Mouse (Mus musculus): ENCODE measurements around the gene Emc10.

Emc10 gene

DNA sequence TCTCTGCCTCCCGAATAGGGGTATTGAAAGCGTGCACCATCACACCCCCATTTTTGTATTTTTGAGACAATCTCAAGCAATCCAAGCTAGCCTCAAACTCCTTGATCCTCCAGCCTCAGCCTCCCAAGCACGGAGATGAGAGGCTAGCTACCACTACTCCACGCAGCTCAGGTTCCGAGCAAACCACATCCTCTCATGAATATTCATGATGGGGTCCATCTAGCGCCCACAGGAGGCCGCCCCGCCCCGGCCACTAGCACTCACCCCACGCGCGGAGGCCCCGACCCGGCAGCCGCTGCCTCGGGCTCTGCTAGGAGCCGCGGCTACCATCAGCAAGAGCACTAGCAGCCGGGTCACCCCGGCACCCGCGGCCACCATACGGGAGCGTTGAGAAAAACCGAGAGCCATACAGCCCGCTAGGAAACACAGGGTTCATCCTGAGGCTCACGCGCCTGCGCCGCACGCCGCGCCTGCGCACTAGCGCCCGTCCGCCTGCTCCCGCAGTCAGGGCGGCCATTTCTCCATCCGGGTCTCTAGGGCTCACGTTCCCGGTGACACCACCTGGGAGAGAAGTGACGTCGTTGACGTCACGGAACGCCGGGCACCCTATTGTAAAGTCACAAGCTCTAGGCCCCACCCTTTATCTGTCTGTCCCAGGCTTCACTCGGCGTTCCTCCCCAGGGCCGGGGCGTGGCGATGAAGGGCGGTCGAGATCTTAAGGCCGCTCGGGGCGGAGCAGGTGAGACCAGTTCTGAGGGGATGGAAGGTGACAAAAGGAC is at the start of gene Emc10, which contains the start of gene Fam71e1:
TSS of gene Emc10 (minus strand) at position 538 of the 779 bp plus-strand sequence.
TSS of gene Fam71e1 (plus strand) at position 590 of the 779 bp plus-strand sequence.
- in situ Hi-C loops (cut with MboI, MseI), result no loop called here

DNA sequence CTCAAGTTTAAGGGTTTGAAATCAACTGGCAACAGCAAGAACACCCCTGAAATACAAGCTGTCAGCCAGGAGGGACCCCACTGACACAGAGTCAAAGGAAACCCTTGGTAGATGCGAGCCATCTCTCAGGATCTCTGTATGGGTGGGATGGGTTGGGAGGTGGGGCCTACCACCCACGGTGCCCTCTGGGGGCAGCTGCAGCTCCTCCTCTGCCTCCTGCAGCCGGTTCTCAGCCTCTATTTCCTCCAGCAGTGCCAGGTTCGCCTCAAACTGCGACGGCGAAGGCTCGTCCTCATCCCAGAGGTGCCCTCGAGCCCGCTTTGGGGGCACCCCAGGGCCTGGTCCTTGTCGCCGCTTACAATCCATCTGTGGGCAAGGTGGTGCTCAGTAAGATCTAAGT is 46.7 kb upstream of the Emc10 start:
- in situ Hi-C loops (cut with MboI, MseI), result no loop called here

DNA sequence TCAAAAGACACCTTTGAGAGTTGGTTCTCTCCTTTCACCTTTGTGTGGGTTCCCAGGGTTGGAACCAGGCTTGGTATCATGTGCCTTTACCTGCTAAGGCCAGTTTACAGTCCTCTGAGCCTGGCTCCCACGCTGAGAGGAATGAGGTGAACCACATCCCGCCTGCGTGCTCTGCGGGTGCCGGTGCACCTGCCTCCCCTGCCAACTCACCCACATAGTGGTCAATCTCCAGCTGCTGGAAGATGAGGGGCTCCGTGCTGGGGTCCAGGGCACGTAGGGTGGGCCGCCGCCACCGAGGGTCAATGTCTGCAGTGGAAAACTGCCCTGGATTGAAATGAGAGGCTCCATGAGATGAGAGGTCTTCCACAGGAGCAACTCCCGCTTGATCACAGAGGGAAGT is 46.2 kb upstream of the Emc10 start:
- in situ Hi-C loops (cut with MboI, MseI), result no loop called here

DNA sequence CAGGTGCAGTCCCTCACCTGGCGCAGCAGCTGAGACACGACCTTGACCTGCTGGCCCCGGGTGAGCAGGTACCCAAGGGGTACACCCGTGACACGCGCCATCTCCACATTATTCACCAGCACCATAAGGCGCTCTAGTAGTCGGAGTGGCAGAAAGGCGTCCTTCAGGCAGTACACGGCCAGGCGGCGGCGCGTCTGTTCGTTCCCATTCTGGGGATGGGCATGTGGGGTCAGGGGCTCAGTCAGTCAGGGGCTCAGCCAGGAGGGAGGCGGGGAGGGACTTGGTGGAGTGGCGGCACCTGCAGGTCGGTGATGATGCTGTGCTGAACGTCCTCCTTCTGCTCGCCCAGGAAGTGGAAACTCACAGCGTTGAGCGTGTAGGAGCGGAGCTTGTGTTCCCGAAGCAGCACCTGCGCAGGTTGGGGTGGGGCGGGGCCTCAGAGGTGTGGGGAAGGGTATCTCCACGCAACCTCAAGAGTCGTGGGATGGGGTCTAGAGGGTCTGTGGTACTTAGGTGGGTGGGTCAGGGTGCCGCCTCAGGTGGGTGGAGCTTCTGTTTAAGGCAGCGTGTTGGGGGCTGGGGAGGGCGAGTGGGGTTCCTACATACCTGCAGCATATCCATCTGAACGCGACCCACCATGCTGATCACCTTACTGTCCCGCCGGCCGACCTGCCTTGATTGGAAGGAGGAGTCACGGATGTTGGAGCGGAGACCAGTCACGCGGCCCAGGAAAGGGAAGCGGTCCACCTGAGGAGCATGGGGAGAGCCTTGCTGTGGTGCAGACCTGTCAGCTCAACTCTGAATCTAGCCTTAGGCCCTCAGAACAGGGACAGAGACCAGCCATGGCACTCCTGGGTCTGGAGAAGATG is 42.7 kb upstream of the Emc10 start:
- in situ Hi-C loops (cut with MboI, MseI), result no loop called here

DNA sequence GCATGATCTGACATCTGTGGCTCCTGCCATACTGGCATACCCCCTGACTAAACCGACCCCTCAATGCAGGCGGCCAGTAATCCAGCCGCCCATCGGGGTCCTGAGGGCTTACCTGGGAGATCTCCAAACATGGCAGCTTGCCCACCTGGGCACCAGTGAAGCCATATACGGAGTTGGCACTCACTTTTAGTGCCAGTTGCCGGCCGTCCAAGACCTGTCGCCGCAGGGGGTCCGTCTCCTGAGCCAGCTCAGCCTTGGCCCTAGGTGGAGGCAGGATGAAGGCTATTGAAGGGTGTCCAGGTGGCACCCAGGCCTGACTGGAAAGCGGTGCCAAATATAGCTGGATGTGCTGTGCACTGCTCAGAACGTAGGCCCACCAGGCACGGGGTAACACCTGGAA is 41.2 kb upstream of the Emc10 start:
- in situ Hi-C loops (cut with MboI, MseI), result no loop called here

DNA sequence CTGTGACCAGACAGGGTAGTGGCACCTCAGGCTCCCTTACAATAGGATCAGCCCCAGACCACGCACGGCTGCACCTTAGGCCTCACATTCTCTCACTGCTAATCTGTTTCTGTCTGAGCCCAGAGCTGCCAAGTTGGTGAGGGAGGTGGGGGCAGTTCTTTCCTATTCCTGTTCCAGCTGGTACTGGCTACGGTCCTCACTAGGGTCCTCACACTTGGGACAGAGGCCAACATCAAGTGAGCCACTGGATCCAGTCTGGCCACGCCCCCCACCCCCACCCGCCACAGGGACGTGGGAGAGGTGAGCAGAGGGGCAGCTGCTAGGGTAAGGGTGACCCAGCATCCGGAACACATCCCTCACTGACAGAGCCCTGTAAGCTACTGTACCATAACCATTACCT is 40.7 kb upstream of the Emc10 start:
- in situ Hi-C loops (cut with MboI, MseI), result no loop called here

DNA sequence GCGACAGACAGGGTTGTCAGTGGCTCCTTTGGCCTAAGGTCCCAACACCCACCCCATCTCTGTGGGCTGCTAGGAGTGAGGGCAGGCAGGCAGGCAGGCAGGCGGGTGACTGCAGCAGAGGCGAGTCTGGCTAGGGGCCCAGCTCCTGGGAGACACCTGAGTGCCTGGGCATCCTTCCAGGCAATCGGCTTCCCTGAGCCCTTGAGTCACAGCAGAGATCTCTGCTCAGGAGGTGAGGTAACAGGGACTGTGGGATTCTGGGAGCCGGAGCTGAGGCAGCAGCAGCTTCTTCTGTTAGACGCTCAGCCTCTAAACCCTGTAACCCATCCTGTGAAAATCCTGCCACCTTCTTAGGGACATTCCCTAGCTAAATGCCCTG is 40.2 kb upstream of the Emc10 start:
- in situ Hi-C loops (cut with MboI, MseI), result no loop called here

DNA sequence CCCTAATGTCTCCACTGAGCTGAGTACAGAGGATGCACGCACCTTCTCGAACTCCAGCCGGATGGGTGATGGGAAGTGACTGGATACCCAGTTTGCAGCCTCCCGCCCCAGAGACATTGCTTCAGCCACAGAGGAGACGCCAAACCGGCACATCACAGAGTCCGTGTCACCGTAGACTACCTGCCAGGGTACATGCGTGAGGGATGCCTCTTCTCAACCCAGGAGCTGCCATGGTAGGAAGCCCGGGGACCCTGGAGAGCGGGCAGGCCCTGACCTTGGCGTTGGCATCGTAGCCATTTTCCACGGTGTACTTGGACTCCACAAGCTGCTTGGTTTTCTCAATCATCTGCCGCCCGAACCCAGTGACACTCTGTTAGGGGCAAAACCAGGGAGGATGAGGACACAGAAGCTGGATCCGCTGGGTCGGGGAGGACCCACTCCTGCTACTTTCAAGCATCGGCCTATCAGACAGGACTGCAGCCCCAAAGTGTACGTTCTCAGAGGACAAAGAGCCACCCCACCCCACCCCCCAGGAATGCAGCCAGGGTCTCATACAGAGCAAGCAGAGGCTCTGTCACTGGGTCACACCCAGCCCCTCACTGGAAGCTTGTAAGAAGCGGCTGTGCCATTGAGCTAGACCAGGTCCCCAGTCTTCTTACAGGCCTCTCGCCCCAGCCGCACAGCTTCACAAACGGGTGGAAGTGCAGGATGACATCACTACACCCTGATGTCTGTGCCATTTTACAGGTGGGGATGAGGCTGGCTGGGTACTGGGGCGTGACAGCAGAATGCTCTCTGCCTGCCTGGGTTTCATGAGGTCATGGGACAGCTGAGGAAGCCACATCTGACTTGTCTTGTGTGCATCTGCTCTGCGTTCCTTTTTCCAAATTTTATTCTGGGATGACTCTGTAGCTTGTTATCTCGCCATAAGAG is 39.6 kb upstream of the Emc10 start:
- in situ Hi-C loops (cut with MboI, MseI), result no loop called here

DNA sequence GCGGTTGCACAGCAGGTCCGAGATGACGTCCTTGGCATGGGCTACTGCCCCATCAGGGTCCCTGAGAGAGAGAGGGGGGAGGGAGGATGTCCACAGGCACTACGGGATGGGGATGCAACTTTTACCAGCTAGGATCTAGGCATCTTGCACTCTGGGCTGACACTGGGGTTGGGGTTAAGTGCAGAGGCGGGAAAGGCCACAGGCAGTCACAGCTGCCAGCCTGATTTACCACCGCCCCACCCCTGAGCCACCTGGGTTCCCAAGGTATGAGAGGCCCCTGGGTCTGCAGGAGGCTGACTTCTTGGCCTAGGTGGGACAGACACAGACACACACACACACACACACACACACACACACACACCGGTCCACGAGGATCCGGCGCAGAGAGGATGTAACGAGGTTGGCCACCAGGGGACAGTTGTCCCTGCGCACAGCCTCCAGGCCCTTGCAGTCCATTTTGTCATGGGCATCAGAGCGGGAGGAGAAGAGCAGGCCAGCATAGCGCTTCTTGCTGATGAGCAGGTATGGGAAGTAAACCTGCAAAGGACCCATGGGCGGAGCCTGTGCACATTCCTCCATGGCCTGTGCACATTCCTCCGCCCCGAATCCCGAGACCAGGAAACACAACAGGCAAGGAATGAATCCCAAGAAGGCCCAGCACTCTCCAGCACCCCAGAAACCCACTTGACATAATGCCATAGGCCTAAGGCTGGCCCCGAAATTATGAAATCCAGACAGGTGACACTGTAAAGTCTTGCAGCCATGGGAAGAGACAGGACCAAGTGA is 38.5 kb upstream of the Emc10 start:
- in situ Hi-C loops (cut with MboI, MseI), result no loop called here

DNA sequence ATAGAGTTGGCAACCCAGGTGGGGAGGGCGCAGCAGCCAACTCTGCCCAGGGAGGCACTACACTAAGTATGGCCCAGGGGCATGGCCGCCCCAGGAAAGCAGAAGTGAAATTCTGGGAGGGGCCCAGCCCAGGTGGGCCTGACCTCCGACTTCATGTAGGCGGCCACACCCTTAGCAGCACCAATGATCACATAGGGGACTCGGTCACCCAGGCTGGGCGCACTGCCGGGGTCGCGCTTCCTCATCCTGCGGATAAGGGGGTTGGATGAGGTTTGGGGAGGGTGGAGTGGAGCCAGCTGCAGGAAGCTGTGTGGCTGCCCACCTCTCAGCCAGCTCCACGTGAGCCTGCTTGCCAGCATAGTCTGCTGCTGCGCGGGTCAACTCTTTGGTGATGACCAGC is 37.9 kb upstream of the Emc10 start:
- in situ Hi-C loops (cut with MboI, MseI), result no loop called here

DNA sequence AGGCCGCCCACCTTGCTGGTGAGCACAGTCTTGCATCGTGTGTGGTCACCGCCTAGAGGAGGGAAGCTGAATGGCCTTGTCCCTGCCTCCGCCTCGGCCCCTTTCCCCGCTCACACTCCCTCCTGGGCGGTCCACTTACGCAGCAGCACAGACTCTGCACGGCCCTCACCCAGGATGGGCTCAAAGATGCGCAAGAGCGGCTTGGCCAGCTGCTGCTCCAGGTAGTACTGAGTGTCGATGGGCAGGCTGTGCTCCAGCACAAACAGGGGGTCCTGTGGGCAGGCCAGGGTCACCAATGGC is 37.4 kb upstream of the Emc10 start:
- in situ Hi-C loops (cut with MboI, MseI), result no loop called here

DNA sequence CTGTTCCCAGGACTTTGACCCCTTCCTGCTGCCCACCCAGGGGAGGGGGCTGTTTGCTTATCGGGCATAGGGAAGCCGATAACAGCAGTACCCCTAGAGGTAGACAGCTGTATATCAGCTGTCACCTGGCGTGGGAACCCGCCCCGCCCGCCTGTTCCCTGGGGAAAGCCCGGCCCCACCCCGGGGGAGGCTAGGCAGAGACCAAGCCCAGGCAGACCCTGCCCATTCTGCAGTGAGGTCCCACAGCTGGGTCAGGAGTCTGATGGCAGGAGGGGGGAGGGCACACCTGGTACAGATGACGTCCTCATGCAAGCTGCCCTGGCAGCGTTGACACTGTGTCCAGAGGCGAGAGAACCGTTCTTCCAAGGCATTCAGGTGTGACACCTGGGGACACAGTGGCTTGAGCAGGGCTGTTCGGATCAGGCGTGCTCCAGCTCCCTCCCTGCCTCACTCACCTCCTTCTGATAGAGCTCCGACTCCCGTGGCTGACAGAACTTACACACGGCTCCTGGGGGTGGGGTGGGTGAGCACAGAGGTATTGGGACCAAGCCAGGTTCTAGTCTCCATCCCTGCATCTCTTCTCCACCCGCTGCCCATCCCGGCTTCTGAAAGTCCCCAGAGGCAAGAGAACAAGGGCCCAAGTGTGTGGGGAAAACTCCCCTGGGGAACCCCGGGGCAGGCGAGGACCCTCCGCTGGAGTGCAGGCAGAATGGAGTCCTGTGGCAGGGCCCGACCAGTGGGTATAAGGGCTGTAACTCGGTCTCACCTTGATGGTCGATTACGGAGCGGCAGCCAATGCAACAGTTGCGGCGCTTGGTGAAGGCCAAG is 36.8 kb upstream of the Emc10 start:
- in situ Hi-C loops (cut with MboI, MseI), result no loop called here

DNA sequence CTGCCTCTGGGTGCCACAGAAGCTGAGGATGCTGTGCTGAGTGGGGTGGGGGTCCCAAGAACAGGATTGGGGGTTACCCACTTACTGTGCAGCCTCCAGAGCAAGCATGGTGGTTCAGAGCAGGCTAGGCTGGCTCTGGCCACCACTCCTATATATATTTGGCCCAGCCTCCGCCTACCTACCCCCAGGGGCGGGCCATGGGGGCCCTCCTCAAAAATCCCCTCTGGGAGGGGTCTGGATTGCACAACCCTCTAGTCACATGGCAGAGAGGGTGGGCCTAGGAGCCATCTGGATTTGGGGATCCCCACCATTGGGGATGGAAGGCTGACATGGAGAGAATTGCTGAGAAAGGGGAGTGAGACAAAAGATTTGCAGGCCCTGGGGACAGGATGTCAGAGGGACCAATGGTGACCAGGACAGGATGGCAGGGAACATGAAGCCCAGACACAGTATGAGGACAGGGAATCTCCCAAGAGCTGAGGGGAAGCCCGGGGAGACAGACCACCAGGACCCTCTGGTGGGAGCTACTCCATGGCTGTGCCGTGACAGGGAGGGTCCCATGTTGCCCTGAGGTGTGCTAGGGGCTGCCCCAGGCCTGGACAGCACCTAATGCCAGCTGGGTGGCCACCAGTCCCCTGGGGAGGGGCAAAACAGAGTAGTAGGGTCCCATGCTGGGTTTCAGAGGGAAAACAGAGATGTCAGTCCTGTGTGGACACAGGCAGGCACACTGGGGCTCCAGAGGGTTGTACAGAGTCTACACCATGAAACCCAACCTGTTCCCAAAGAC is 35.8 kb upstream of the Emc10 start, which contains the start of gene Spib:
TSS of gene Spib (minus strand) at position 126 of the 787 bp plus-strand sequence.
- in situ Hi-C loops (cut with MboI, MseI), result no loop called here

DNA sequence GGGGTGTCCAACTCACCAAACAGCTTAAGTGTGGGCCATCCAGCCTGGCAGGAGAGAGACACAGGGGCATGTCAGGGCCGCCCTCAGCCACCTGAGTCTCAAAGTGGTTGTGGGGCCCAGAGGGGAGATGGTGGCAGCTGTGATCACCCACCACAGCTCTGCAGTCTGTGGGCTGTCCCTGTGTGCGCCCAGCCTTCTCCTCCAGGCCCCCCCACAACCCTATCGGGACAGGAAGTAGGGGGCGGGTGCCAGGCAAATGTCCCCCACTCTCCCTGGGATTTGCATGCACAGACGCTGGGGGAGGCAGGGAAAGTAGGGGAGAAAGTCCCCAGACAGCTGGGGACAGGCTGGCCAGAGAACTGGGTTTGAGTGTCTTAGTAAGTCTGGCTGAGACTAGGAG is 34.9 kb upstream of the Emc10 start:
- in situ Hi-C loops (cut with MboI, MseI), result no loop called here

DNA sequence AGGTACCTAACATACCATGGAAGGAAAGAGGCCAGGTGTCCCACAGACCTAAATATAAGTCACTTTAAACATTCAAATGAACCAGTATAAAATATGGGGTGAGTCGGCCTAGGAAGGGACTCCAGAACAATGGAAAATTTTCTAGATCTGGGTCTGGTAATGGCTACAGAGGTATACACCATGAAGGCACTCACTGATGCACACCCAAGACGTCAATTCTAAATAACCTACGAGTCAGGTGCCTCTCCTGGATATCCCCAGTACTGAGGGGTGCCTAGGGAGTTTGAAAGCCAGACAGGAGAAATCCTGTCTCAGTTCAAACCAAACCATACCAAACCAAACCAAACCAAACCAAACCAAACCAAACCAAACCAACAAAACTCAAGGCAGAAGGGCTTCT is 34.2 kb upstream of the Emc10 start:
- in situ Hi-C loops (cut with MboI, MseI), result no loop called here

DNA sequence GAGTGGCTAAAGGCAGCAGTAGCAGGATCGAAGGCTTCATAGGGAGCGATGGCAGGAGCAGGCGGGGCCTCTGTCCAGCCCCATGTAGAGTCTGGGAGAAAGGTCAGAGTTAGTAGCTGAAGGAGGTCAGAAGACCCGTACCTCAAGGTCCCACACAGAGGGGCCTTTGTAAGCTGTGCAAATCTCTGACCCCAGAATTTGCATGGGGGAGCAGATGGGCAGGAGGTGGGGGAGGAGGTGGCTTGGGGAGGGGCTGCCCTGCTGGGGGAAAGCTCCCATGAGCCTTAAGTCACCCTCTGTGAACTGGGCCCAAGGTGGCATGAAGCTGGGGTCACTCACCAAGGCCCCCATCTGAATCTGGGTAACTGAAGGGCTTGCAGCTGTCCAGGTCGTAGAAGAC is 33.2 kb upstream of the Emc10 start:
- in situ Hi-C loops (cut with MboI, MseI), result no loop called here

DNA sequence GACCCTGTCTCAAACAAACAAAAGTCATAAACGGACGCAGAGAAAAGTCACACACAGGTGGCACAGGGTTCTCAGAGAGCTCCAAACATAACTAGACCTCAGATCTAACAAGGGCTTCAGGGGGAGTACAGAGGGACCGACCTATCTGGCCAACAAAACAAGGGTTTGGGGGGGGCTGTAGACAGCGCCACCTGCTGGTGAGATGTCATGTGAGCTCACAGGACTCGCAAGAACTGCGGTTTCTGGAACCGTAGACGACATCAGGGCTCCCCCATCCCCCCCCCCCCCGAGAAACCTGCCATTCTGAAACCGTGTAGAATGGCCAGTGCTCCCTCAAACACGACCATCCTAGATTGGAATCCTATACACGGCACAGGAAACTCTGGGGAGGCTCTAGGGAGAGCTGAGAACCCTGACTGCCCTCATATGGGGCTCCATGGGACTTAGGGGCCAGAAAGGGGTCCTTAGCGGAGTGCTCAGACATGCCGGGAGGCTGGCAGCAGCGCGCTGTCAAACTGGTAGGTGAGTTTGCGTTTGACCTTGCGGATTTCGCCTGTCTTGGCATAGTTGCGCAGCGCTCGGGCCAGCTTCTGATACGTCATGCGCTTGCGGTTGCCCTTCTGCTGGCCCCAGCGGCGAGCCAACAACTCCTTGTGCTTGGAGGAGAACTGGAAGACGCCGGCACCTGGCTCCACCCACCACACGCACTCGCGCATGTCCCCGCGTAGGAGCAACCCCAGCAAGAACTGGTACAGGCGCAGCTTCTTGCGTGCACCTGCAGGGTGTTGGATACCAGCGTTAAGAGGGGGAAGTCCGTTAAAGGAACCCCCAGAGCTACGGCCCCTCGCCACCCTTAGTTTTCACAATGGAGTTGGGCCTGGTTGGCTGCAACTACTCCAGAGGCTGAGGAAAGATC is 31.4 kb upstream of the Emc10 start:
- in situ Hi-C loops (cut with MboI, MseI), result no loop called here

DNA sequence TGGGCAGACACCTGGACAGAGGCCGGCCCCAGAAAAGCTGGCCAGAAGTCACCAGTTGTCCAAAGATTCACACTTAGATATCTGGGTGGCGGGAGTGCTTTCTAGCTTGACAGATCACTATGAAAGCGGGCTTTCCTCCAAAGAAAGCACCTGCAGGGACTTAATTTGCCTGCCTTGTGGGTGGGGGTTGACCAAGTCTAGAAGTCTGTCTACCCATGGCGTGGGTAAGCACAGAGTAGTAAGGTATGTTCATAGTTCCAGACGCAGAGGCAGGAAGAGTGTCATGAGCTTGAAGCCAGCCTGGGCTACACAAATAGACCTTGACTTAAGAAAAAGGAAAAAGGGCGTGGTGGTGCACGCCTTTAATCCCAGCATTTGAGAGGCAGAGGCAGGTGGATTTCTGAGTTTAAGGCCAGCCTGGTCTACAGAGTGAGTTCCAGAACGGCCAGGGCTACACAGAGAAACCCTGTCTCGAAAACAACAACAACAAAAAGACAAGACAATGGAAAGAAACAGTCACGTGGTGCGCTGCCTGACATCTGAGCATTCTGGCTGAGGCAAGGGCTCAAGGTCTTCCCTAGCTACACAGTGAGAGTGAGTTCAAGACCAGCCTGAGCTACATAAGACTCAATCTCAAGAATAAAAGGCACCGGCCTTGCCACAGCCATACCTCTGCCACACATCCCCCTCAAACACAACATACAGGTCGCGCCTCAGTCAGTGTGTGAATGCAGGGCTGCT is 30.3 kb upstream of the Emc10 start:
- in situ Hi-C loops (cut with MboI, MseI), result no loop called here
